Mouse (Mus musculus): ENCODE measurements at regions not wholly inside any gene's neighbourhood (a gene's known extent, or its start where the extent isn't known, plus 50 kb on each side); places are given as distances from the start of the nearest gene placed in this dataset.

GRCm38 (mm10) chr5:43039525-43039924, 193.4 kb upstream of the Cpeb2 start:
- H3K4me1 ChIP-seq (ENCODE audit: insufficient read depth, low read length), result no peaks in the 10 kb centered on the region
- no peak overlapping the region for H3K27ac ChIP-seq (ENCODE audit: low read depth, low read length)
- no peaks in the 10 kb centered on the region for H3K36me3 ChIP-seq (ENCODE audit: insufficient read depth, low read length)
- no peaks in the 10 kb centered on the region for H3K27me3 ChIP-seq (ENCODE audit: insufficient read depth, low read length)
- ATAC-seq (ENCODE audit: low FRiP score), result no peak
- DNase-seq (ENCODE audit: low spot score), result no peak
- 95% methylated on average over 3 of the region's 3 CpGs for WGBS
- H3K9ac ChIP-seq (replicated peaks; ENCODE audit: low read length, poor library complexity, severe bottlenecking), result no peak overlapping the region
- H3K9me3 ChIP-seq (ENCODE audit: low read length), result no peaks in the 10 kb centered on the region
- H3K4me3 ChIP-seq (ENCODE audit: low read depth, low read length), result no peak overlapping the region
- no peak for TF ChIP-seq CTCF (IDR thresholded peaks at IDR 0.05)
- no peak overlapping the region for H3K4me2 ChIP-seq (ENCODE audit: low read depth, low read length, poor library complexity, severe bottlenecking)

GRCm38 (mm10) chr5:43042585-43042984, 190.4 kb upstream of the Cpeb2 start:
- ATAC-seq (ENCODE audit: low FRiP score), result no peak
- Histone ChIP-seq H3K9ac (replicated peaks; ENCODE audit: low read length, poor library complexity, severe bottlenecking) (no peak overlapping the region), H3K4me1 (ENCODE audit: insufficient read depth, low read length) (no peaks in the 10 kb centered on the region), H3K36me3 (ENCODE audit: insufficient read depth, low read length) (no peaks in the 10 kb centered on the region), H3K9me3 (ENCODE audit: low read length) (no peaks in the 10 kb centered on the region), H3K4me3 (ENCODE audit: low read depth, low read length) (no peak overlapping the region), H3K27me3 (ENCODE audit: insufficient read depth, low read length) (no peaks in the 10 kb centered on the region), H3K4me2 (ENCODE audit: low read depth, low read length, poor library complexity, severe bottlenecking) (no peak overlapping the region), H3K27ac (ENCODE audit: low read depth, low read length) (no peak overlapping the region)
- WGBS, result 91% methylated on average over 3 of the region's 3 CpGs
- no peak for TF ChIP-seq CTCF (IDR thresholded peaks at IDR 0.05)
- no peak for DNase-seq (ENCODE audit: low spot score)

- ATAC-seq (ENCODE audit: low FRiP score), result no peak
- no peaks in the 10 kb centered on the region for H3K4me1 ChIP-seq (ENCODE audit: insufficient read depth, low read length)
- no peak for TF ChIP-seq CTCF (IDR thresholded peaks at IDR 0.05)
- H3K27me3 ChIP-seq (ENCODE audit: insufficient read depth, low read length), result no peaks in the 10 kb centered on the region
- no peak overlapping the region for H3K9ac ChIP-seq (replicated peaks; ENCODE audit: low read length, poor library complexity, severe bottlenecking)
- no peaks in the 10 kb centered on the region for H3K9me3 ChIP-seq (ENCODE audit: low read length)
- H3K4me3 ChIP-seq (ENCODE audit: low read depth, low read length), result no peak overlapping the region
- no peak overlapping the region for H3K27ac ChIP-seq (ENCODE audit: low read depth, low read length)
- WGBS, result 93% methylated on average over 3 of the region's 3 CpGs
- no peak for DNase-seq (ENCODE audit: low spot score)
- no peaks in the 10 kb centered on the region for H3K36me3 ChIP-seq (ENCODE audit: insufficient read depth, low read length)
- H3K4me2 ChIP-seq (ENCODE audit: low read depth, low read length, poor library complexity, severe bottlenecking), result no peak overlapping the region
Measured at GRCm38 (mm10) chr5:43045860-43046259, 187.1 kb upstream of the Cpeb2 start.

GRCm38 (mm10) chr5:43047316-43047715, 185.7 kb upstream of the Cpeb2 start:
- no peak for TF ChIP-seq CTCF (IDR thresholded peaks at IDR 0.05)
- DNase-seq (ENCODE audit: low spot score), result no peak
- Histone ChIP-seq H3K4me1 (ENCODE audit: insufficient read depth, low read length) (no peaks in the 10 kb centered on the region), H3K4me2 (ENCODE audit: low read depth, low read length, poor library complexity, severe bottlenecking) (no peak overlapping the region), H3K9me3 (ENCODE audit: low read length) (no peaks in the 10 kb centered on the region), H3K27me3 (ENCODE audit: insufficient read depth, low read length) (no peaks in the 10 kb centered on the region), H3K27ac (ENCODE audit: low read depth, low read length) (no peak overlapping the region), H3K36me3 (ENCODE audit: insufficient read depth, low read length) (no peaks in the 10 kb centered on the region), H3K9ac (replicated peaks; ENCODE audit: low read length, poor library complexity, severe bottlenecking) (no peak overlapping the region), H3K4me3 (ENCODE audit: low read depth, low read length) (no peak overlapping the region)
- no peak for ATAC-seq (ENCODE audit: low FRiP score)
- 96% methylated on average over 2 of the region's 2 CpGs for WGBS

- DNase-seq (ENCODE audit: low spot score) (no peak), ATAC-seq (ENCODE audit: low FRiP score) (no peak)
- WGBS, result 80% methylated on average over 8 of the region's 8 CpGs
- Histone ChIP-seq H3K4me2 (ENCODE audit: low read depth, low read length, poor library complexity, severe bottlenecking) (no peak overlapping the region), H3K27me3 (ENCODE audit: insufficient read depth, low read length) (no peaks in the 10 kb centered on the region), H3K27ac (ENCODE audit: low read depth, low read length) (no peak overlapping the region), H3K4me3 (ENCODE audit: low read depth, low read length) (no peak overlapping the region), H3K36me3 (ENCODE audit: insufficient read depth, low read length) (no peaks in the 10 kb centered on the region), H3K9ac (replicated peaks; ENCODE audit: low read length, poor library complexity, severe bottlenecking) (no peak overlapping the region), H3K9me3 (ENCODE audit: low read length) (no peaks in the 10 kb centered on the region), H3K4me1 (ENCODE audit: insufficient read depth, low read length) (no peaks in the 10 kb centered on the region)
- no peak for TF ChIP-seq CTCF (IDR thresholded peaks at IDR 0.05)
Measured at GRCm38 (mm10) chr5:43048196-43049050, 184.5 kb upstream of the Cpeb2 start.

GRCm38 (mm10) chr5:43049381-43050301, 183.3 kb upstream of the Cpeb2 start:
- ATAC-seq (ENCODE audit: low FRiP score) (no peak), DNase-seq (ENCODE audit: low spot score) (no peak)
- H3K9ac ChIP-seq (replicated peaks; ENCODE audit: low read length, poor library complexity, severe bottlenecking), result no peak overlapping the region
- no peaks in the 10 kb centered on the region for H3K27me3 ChIP-seq (ENCODE audit: insufficient read depth, low read length)
- no peaks in the 10 kb centered on the region for H3K36me3 ChIP-seq (ENCODE audit: insufficient read depth, low read length)
- WGBS, result 87% methylated on average over 4 of the region's 4 CpGs
- H3K4me1 ChIP-seq (ENCODE audit: insufficient read depth, low read length), result no peaks in the 10 kb centered on the region
- no peak overlapping the region for H3K4me2 ChIP-seq (ENCODE audit: low read depth, low read length, poor library complexity, severe bottlenecking)
- no peak for TF ChIP-seq CTCF (IDR thresholded peaks at IDR 0.05)
- H3K27ac ChIP-seq (ENCODE audit: low read depth, low read length), result no peak overlapping the region
- H3K4me3 ChIP-seq (ENCODE audit: low read depth, low read length), result no peak overlapping the region
- no peaks in the 10 kb centered on the region for H3K9me3 ChIP-seq (ENCODE audit: low read length)

Data from midbrain, postnatal 0 days (tissue).